Mouse (Mus musculus) bone marrow, adult 2 months (tissue): ENCODE measurements around the gene Agmat. TPM values are rescaled to one million over a fixed set of nuclear protein-coding genes. Genes with fewer than 3 reads are reported as not detected.

Source experiments
- H3K27ac ChIP-seq: fragments of 200-500 bp; 2 replicates; pipeline ENCODE4 v1.5.1; 2012; ENCODE audit warnings: low read depth, mild to moderate bottlenecking, control low read depth, inconsistent platforms, low read length; ENCODE audit not compliant: control insufficient read depth, poor library complexity, insufficient read depth
- H3K4me1 ChIP-seq: fragments of 200-500 bp; 2 replicates; pipeline ENCODE4 v1.6.1; 2011; ENCODE audit warnings: low read length; ENCODE audit not compliant: control insufficient read depth, insufficient read depth
- H3K4me3 ChIP-seq: fragments of 200-500 bp; replicated peaks from 2 replicates; pipeline ENCODE3; 2011; ENCODE audit warnings: mild to moderate bottlenecking, low read depth, low read length, control low read depth; ENCODE audit not compliant: control insufficient read depth
- CTCF ChIP-seq: fragments of 200-500 bp; IDR thresholded peaks from 2 replicates; pipeline ENCODE4 v1.5.1; 2011; ENCODE audit warnings: low read length, control low read depth; ENCODE audit not compliant: control insufficient read depth, insufficient read depth
- POLR2A ChIP-seq: fragments of 200-500 bp; IDR thresholded peaks from 2 replicates; pipeline ENCODE4 v1.6.1; 2011; ENCODE audit warnings: low read depth, mild to moderate bottlenecking, control low read depth, low read length, borderline replicate concordance; ENCODE audit not compliant: control insufficient read depth
- WGBS: fragments of 180-500 bp; shearing (Covaris S2); methylation state at CpG from one replicate; pipeline ENCODE4 v1.1.7; 2018; 5-methylcytosine and 5-hydroxymethylcytosine counted together
- polyA plus RNA-seq: library from polyadenylated mRNA; stranded (reverse); fragments of >200 nt; gene quantifications from 2 replicates; pipeline ENCODE4 v1.2.4, GENCODE M21; 2011; ENCODE audit warnings: low replicate concordance; ENCODE audit not compliant: missing spikeins, insufficient read depth, insufficient read length

Gene Agmat
- polyA plus RNA-seq, 1 experiment = 1.8 TPM

DNA sequence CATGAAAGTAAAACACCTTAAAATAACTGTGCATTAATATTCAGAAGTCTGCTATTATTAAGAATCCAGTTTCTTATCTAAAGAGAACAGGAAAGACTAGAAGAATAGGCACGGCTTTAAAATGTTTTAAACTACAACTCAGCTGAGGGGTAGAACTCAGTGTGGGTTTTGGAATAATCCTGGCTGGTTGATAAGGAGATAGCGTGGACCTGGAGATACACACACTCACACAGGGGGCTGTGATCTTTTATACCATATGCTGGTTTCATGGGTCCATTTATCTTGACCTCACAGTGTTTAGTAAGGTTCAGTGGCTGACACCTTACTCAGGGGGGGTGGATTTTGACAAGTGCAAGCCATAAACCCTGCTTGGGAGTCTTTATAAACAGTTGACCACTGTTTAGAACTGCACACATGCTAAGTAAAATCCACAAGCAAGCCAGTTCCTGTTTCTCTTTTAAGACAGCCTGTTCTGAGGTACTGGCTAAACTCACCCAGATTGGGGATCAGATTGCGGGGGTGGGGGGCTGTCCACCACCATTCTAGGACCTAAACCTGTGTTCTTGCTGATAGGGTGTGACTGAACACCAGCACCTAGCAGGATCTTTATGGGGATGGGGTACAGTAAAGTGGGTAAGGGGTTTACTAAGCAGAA is 43.2 kb downstream of the Agmat start:
- Histone ChIP-seq H3K27ac (peak overlapping the region; percentile 56), H3K4me3 (peak overlapping the region; percentile 63), H3K4me1 (peaks cover 1% of the 10 kb centered on the region; the same call in 1 of the 2 replicates)
- TF ChIP-seq CTCF = no peak
- no peak for TF ChIP-seq POLR2A
- 26% methylated on average over 3 of the region's 3 CpGs for WGBS

- WGBS = 0% methylated on average over 42 of the region's 42 CpGs
- TF ChIP-seq POLR2A = peak; percentile 81
- no peak for TF ChIP-seq CTCF
- peaks cover 1% of the 10 kb centered on the region; the same call in 1 of the 2 replicates for H3K4me1 ChIP-seq
- peak within 1 kb of the TSS; percentile 56 for H3K27ac ChIP-seq
- peak within 1 kb of the TSS; percentile 63 for H3K4me3 ChIP-seq
Observed at GRCm38 (mm10) chr4:141790524-141790990, 44.1 kb downstream of the Agmat start, which contains the start of gene Dnajc16. Dnajc16 (minus strand) TSS chr4:141790931.

DNA sequence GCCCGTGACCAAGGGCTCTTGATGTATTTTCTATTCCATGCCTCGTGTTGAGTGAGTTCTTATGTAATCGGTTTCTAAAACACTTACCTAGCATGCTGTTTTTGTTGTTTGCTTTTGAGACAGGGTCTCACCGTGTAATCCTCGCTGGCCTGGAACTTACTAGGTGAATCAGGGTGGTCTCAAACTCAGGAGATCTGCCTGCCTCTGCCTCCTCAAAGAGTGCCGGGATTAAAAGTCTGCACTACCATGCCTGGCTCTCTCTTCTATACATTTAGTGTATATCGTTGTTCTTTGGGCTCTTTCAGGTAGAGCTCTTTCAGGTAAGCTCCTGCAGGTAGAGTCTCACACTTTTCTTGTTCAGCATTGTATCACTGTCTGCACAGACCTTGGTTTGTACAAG is 45.0 kb downstream of the Agmat start:
- Histone ChIP-seq H3K4me3 (no peak overlapping the region), H3K4me1 (peaks cover 1% of the 10 kb centered on the region; the same call in 1 of the 2 replicates), H3K27ac (no peak overlapping the region)
- WGBS = 87% methylated on average over 7 of the region's 7 CpGs
- TF ChIP-seq CTCF (no peak), POLR2A (no peak)

GRCm38 (mm10) chr4:141791951-141792350 is 45.5 kb downstream of the Agmat start:
- TF ChIP-seq POLR2A (no peak), CTCF (no peak)
- no peak overlapping the region for H3K27ac ChIP-seq
- H3K4me3 ChIP-seq = no peak overlapping the region
- peaks cover 1% of the 10 kb centered on the region; the same call in 1 of the 2 replicates for H3K4me1 ChIP-seq
- WGBS = 68% methylated on average over 8 of the region's 8 CpGs

- peaks cover 1% of the 10 kb centered on the region; the same call in 1 of the 2 replicates for H3K4me1 ChIP-seq
- 8% methylated on average over 10 of the region's 10 CpGs for WGBS
- H3K27ac ChIP-seq = peak overlapping the region; percentile 88
- peak overlapping the region; percentile 77 for H3K4me3 ChIP-seq
- TF ChIP-seq CTCF (no peak), POLR2A (no peak)
Observed at GRCm38 (mm10) chr4:141792554-141793281, 46.2 kb downstream of the Agmat start.

GRCm38 (mm10) chr4:141793282-141794151 is 47.0 kb downstream of the Agmat start, which contains the start of gene Casp9:
Casp9 (plus strand) TSS chr4:141793612.
- Histone ChIP-seq H3K4me3 (peak within 1 kb of the TSS; percentile 77), H3K27ac (peak within 1 kb of the TSS; percentile 88), H3K4me1 (peaks cover 1% of the 10 kb centered on the region; the same call in 1 of the 2 replicates)
- under 1% methylated on average over 79 of the region's 80 CpGs for WGBS
- TF ChIP-seq CTCF (peak; percentile 20; the same call in 1 of the 2 replicates), POLR2A (peak; percentile 63; the same call in 1 of the 2 replicates)

DNA sequence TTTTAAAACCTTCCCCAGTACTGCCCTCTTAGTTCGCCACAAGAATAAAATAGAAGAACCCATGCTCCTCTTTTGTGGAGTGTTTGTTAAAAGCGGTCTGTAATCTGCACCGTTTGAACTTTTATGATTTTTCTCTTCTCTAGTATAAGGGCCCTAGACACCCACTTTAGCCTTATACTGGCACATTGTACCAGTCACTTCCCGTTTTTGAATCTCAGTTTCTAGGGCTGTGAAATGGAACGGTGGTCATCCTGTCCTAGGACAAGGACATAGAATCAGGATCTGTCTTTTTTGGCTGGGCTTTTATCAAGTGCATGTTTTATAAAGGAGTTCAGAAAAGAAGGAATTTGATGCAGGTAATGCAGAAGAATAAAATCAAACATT is 47.7 kb downstream of the Agmat start:
- no peak for TF ChIP-seq POLR2A
- TF ChIP-seq CTCF = no peak
- Histone ChIP-seq H3K4me1 (peaks cover 1% of the 10 kb centered on the region; the same call in 1 of the 2 replicates), H3K27ac (peak overlapping the region; percentile 88), H3K4me3 (peak overlapping the region; percentile 72)
- 2% methylated on average over 5 of the region's 5 CpGs for WGBS
